Mouse (Mus musculus) kidney, embryonic 14.5 days (tissue): ENCODE results near the gene Bod1. TPM values are rescaled to one million over a fixed set of nuclear protein-coding genes. Genes with fewer than 3 reads are reported as not detected.

Source experiments
- ATAC-seq: fragments of 200-750 bp; cut with Nextera tagmentation; 2 replicates; pipeline ENCODE4 v1.8.0; 2017; ENCODE audit warnings: moderate number of reproducible peaks, mild to moderate bottlenecking, moderate TSS enrichment, moderate library complexity; ENCODE audit not compliant: low FRiP score, low TSS enrichment
- H3K27ac ChIP-seq: fragments of 300-500 bp; sonication (generic); 2 replicates; pipeline ENCODE4 v1.5.1; 2014; ENCODE audit warnings: low read depth, mild to moderate bottlenecking, low read length, moderate library complexity, mixed read lengths
- H3K27me3 ChIP-seq: fragments of 300-500 bp; sonication (generic); 2 replicates; pipeline ENCODE4 v1.6.1; 2014; ENCODE audit warnings: mild to moderate bottlenecking, low read length; ENCODE audit not compliant: control insufficient read depth, insufficient read depth
- H3K36me3 ChIP-seq: fragments of 300-500 bp; sonication (generic); 2 replicates; pipeline ENCODE4 v1.6.1; 2014; ENCODE audit warnings: low read length, mixed read lengths; ENCODE audit not compliant: control insufficient read depth, insufficient read depth
- H3K4me1 ChIP-seq: fragments of 300-500 bp; sonication (generic); 2 replicates; pipeline ENCODE4 v1.6.1; 2014; ENCODE audit warnings: low read length, mixed read lengths; ENCODE audit not compliant: control insufficient read depth, insufficient read depth
- H3K4me2 ChIP-seq: fragments of 300-500 bp; sonication (generic); replicated peaks from 2 replicates; pipeline ENCODE4 v1.6.1; 2014; ENCODE audit warnings: low read depth, mild to moderate bottlenecking, low read length
- H3K4me3 ChIP-seq: fragments of 300-500 bp; sonication (generic); 2 replicates; pipeline ENCODE4 v1.5.1; 2014; ENCODE audit warnings: mild to moderate bottlenecking, low read length
- H3K9ac ChIP-seq: fragments of 300-500 bp; sonication (generic); 2 replicates; pipeline ENCODE4 v1.6.1; 2014; ENCODE audit warnings: low read depth, mild to moderate bottlenecking, low read length, moderate library complexity
- H3K9me3 ChIP-seq: fragments of 300-500 bp; sonication (generic); 2 replicates; pipeline ENCODE4 v1.6.1; 2016; ENCODE audit warnings: low read length; ENCODE audit not compliant: control insufficient read depth
- WGBS: fragments of 180-500 bp; shearing (Covaris S2); extraction: QIAGEN DNeasy Blood & Tissue Kit; methylation state at CpG from one replicate; pipeline ENCODE4 v1.1.7; 2014; 5-methylcytosine and 5-hydroxymethylcytosine counted together
- polyA plus RNA-seq: library from polyadenylated mRNA; unstranded; fragments of >200 nt; fragmentation: Nextera tagmentation; extraction: Ambion mirVana; gene quantifications from 2 replicates; pipeline ENCODE4 v1.2.1, GENCODE M21; 2014

Bod1 gene
- polyA plus RNA-seq, 1 experiment from 2014 or later = 107 TPM

GRCm38 (mm10) chr11:31694801-31695200, 23.1 kb upstream of the Bod1 start:
- Histone ChIP-seq H3K36me3 (no peaks in the 10 kb centered on the region), H3K27me3 (no peaks in the 10 kb centered on the region), H3K4me1 (no peaks in the 10 kb centered on the region), H3K27ac (no peak overlapping the region), H3K9ac (no peak overlapping the region), H3K9me3 (no peaks in the 10 kb centered on the region), H3K4me3 (no peak overlapping the region), H3K4me2 (no peak overlapping the region)
- ATAC-seq = no peak
- whole genome bisulfite sequencing = 88% methylated on average over 4 of the region's 4 CpGs

- Histone ChIP-seq H3K9me3 (no peaks in the 10 kb centered on the region), H3K4me2 (no peak overlapping the region), H3K9ac (no peak overlapping the region), H3K27me3 (no peaks in the 10 kb centered on the region), H3K4me3 (no peak overlapping the region), H3K27ac (no peak overlapping the region), H3K4me1 (peaks cover 4% of the 10 kb centered on the region; the same call in 1 of the 2 replicates), H3K36me3 (no peaks in the 10 kb centered on the region)
- 100% methylated on average over 1 of the region's 1 CpGs for WGBS
- no peak for ATAC-seq
Measured at GRCm38 (mm10) chr11:31694109-31694508, 22.4 kb upstream of the Bod1 start.

- Histone ChIP-seq H3K4me3 (no peak overlapping the region), H3K9me3 (no peaks in the 10 kb centered on the region), H3K4me2 (no peak overlapping the region), H3K27me3 (no peaks in the 10 kb centered on the region), H3K9ac (no peak overlapping the region), H3K4me1 (peaks cover 7% of the 10 kb centered on the region), H3K36me3 (no peaks in the 10 kb centered on the region), H3K27ac (no peak overlapping the region)
- ATAC-seq = no peak
- WGBS = 95% methylated on average over 2 of the region's 2 CpGs
Measured at GRCm38 (mm10) chr11:31693322-31693721, 21.6 kb upstream of the Bod1 start.

GRCm38 (mm10) chr11:31688956-31689355, 17.3 kb upstream of the Bod1 start:
- Histone ChIP-seq H3K4me2 (no peak overlapping the region), H3K4me1 (peaks cover 7% of the 10 kb centered on the region), H3K27me3 (no peaks in the 10 kb centered on the region), H3K9ac (no peak overlapping the region), H3K36me3 (no peaks in the 10 kb centered on the region), H3K4me3 (no peak overlapping the region), H3K9me3 (no peaks in the 10 kb centered on the region), H3K27ac (no peak overlapping the region)
- ATAC-seq = peak; percentile 14; the same call in 1 of the 2 replicates
- 29% methylated on average over 4 of the region's 4 CpGs for WGBS

GRCm38 (mm10) chr11:31684913-31685567, 13.4 kb upstream of the Bod1 start:
- WGBS = 61% methylated on average over 9 of the region's 9 CpGs
- Histone ChIP-seq H3K4me1 (peaks cover 7% of the 10 kb centered on the region), H3K27me3 (no peaks in the 10 kb centered on the region), H3K36me3 (no peaks in the 10 kb centered on the region), H3K27ac (no peak overlapping the region), H3K9me3 (no peaks in the 10 kb centered on the region), H3K9ac (no peak overlapping the region), H3K4me3 (no peak overlapping the region), H3K4me2 (no peak overlapping the region)
- peak; percentile 41; the same call in 1 of the 2 replicates for ATAC-seq

GRCm38 (mm10) chr11:31684126-31684525, 12.4 kb upstream of the Bod1 start:
- no peak overlapping the region for H3K9ac ChIP-seq
- H3K27ac ChIP-seq = no peak overlapping the region
- H3K27me3 ChIP-seq = no peaks in the 10 kb centered on the region
- H3K4me1 ChIP-seq = peaks cover 4% of the 10 kb centered on the region
- no peak overlapping the region for H3K4me2 ChIP-seq
- H3K9me3 ChIP-seq = no peaks in the 10 kb centered on the region
- no peak for ATAC-seq
- H3K36me3 ChIP-seq = no peaks in the 10 kb centered on the region
- 86% methylated on average over 2 of the region's 2 CpGs for whole genome bisulfite sequencing
- H3K4me3 ChIP-seq = no peak overlapping the region

GRCm38 (mm10) chr11:31679840-31680381, 8.2 kb upstream of the Bod1 start:
- H3K27me3 ChIP-seq = no peaks in the 10 kb centered on the region
- no peak overlapping the region for H3K4me2 ChIP-seq
- no peak overlapping the region for H3K27ac ChIP-seq
- no peaks in the 10 kb centered on the region for H3K36me3 ChIP-seq
- no peak for ATAC-seq
- H3K9me3 ChIP-seq = no peaks in the 10 kb centered on the region
- no peak overlapping the region for H3K4me3 ChIP-seq
- WGBS = 74% methylated on average over 16 of the region's 16 CpGs
- H3K4me1 ChIP-seq = no peaks in the 10 kb centered on the region
- no peak overlapping the region for H3K9ac ChIP-seq

- ATAC-seq = no peak
- no peaks in the 10 kb centered on the region for H3K27me3 ChIP-seq
- 89% methylated on average over 5 of the region's 5 CpGs for WGBS
- H3K4me2 ChIP-seq = no peak overlapping the region
- no peaks in the 10 kb centered on the region for H3K9me3 ChIP-seq
- no peak overlapping the region for H3K27ac ChIP-seq
- H3K4me3 ChIP-seq = no peak overlapping the region
- no peaks in the 10 kb centered on the region for H3K4me1 ChIP-seq
- no peak overlapping the region for H3K9ac ChIP-seq
- no peaks in the 10 kb centered on the region for H3K36me3 ChIP-seq
Measured at GRCm38 (mm10) chr11:31677309-31677708, 5.6 kb upstream of the Bod1 start.

- H3K9ac ChIP-seq = no peak overlapping the region
- ATAC-seq = no peak
- H3K27me3 ChIP-seq = no peaks in the 10 kb centered on the region
- no peak overlapping the region for H3K4me3 ChIP-seq
- no peaks in the 10 kb centered on the region for H3K36me3 ChIP-seq
- H3K4me1 ChIP-seq = no peaks in the 10 kb centered on the region
- no peak overlapping the region for H3K27ac ChIP-seq
- 81% methylated on average over 3 of the region's 3 CpGs for WGBS
- H3K4me2 ChIP-seq = no peak overlapping the region
- H3K9me3 ChIP-seq = no peaks in the 10 kb centered on the region
Measured at GRCm38 (mm10) chr11:31676661-31677252, 5.1 kb upstream of the Bod1 start.
